ENCODE assay signal across 8 mouse cellular contexts in genomic region chr16:11202571-11203554, GRCm38 (mm10). TPM values are rescaled to one million over a fixed set of nuclear protein-coding genes. Genes with fewer than 3 reads are reported as not detected.
DNase-seq lines count a peak whose midpoint lies in the region; ATAC-seq lines count a peak whose summit lies in the region.

Rsl1d1 (minus strand) TSS chr16:11203331.

- peaks cover 27% of the 10 kb centered on the region for H3K4me1 ChIP-seq in heart, embryonic 13.5 days
- H3K4me1 ChIP-seq in liver, embryonic 12.5 days, result peaks cover 42% of the 10 kb centered on the region
- H3K4me1 ChIP-seq in stomach, embryonic 15.5 days, result peaks cover 16% of the 10 kb centered on the region

- H3K4me2 ChIP-seq in heart, embryonic 13.5 days, result peak within 1 kb of the TSS; percentile 94
- peak within 1 kb of the TSS; percentile 91 for H3K4me2 ChIP-seq in liver, embryonic 12.5 days
- H3K4me2 ChIP-seq in stomach, embryonic 15.5 days, result peak within 1 kb of the TSS; percentile 92

- peak within 1 kb of the TSS; percentile 83 for H3K27ac ChIP-seq in heart, embryonic 13.5 days (replicated peaks)
- H3K27ac ChIP-seq in liver, embryonic 12.5 days, result peak within 1 kb of the TSS; percentile 85
- peak within 1 kb of the TSS; percentile 84 for H3K27ac ChIP-seq in stomach, embryonic 15.5 days

- no peaks in the 10 kb centered on the region for H3K27me3 ChIP-seq in heart, embryonic 13.5 days (replicated peaks)
- no peaks in the 10 kb centered on the region for H3K27me3 ChIP-seq in liver, embryonic 12.5 days (replicated peaks)
- no peaks in the 10 kb centered on the region for H3K27me3 ChIP-seq in stomach, embryonic 15.5 days (replicated peaks)

- DNase-seq in CD4-positive helper T cell, adult 2 months (ENCODE audit: low read depth, low spot score), result peak; percentile 97
- DNase-seq in brain, embryonic 18.5 days (ENCODE audit: low read depth, low spot score), result peak; percentile 87
- peak; percentile 95 for DNase-seq in kidney, postnatal 10 days
- DNase-seq in natural killer cell, adult 2 months (ENCODE audit: low spot score in 2 of 2), result peak; percentile 92 to 93

- H3K36me3 ChIP-seq in heart, embryonic 13.5 days, result peaks cover 60% of the 10 kb centered on the region
- H3K36me3 ChIP-seq in liver, embryonic 12.5 days, result peaks cover 62% of the 10 kb centered on the region
- peaks cover 21% of the 10 kb centered on the region for H3K36me3 ChIP-seq in stomach, embryonic 15.5 days

- peak within 1 kb of the TSS; percentile 79 for H3K4me3 ChIP-seq in heart, embryonic 13.5 days
- H3K4me3 ChIP-seq in liver, embryonic 12.5 days, result peak within 1 kb of the TSS; percentile 77
- H3K4me3 ChIP-seq in stomach, embryonic 15.5 days (replicated peaks), result peak within 1 kb of the TSS; percentile 89

- ATAC-seq in erythroid progenitor cell, adult 5-6 weeks (replicated peaks; ENCODE audit: low FRiP score, poor library complexity, severe bottlenecking), result peak; percentile 97
- ATAC-seq in heart, embryonic 13.5 days (ENCODE audit: extremely low read depth, insufficient number of reproducible peaks, low FRiP score, low TSS enrichment), result peak; percentile 93
- ATAC-seq in liver, embryonic 12.5 days, result peak; percentile 96
- ATAC-seq in stomach, embryonic 15.5 days (ENCODE audit: insufficient read depth, low FRiP score, low read depth), result peak; percentile 99

- peak within 1 kb of the TSS; percentile 92 for H3K9ac ChIP-seq in heart, embryonic 13.5 days
- peak within 1 kb of the TSS; percentile 84 for H3K9ac ChIP-seq in liver, embryonic 12.5 days
- H3K9ac ChIP-seq in stomach, embryonic 15.5 days, result peak within 1 kb of the TSS; percentile 86

- H3K9me3 ChIP-seq in heart, embryonic 13.5 days, result no peaks in the 10 kb centered on the region
- no peaks in the 10 kb centered on the region for H3K9me3 ChIP-seq in liver, embryonic 12.5 days (replicated peaks)
- no peaks in the 10 kb centered on the region for H3K9me3 ChIP-seq in stomach, embryonic 15.5 days

- WGBS in heart, embryonic 13.5 days, result under 1% methylated on average over 68 of the region's 68 CpGs
- under 1% methylated on average over 68 of the region's 68 CpGs for WGBS in liver, embryonic 12.5 days (ENCODE audit: insufficient replicate concordance)
- under 1% methylated on average over 68 of the region's 68 CpGs for WGBS in stomach, embryonic 15.5 days

RNA-seq across cellular contexts. Expression of gene Rsl1d1, which starts in this region (rescaled TPM):
- total RNA-seq in erythroid progenitor cell, adult 5-6 weeks (2015; ENCODE audit: low replicate concordance), result 33.5 and 68.3 TPM in 2 replicates
- total RNA-seq in erythroid progenitor cell, adult 5-6 weeks (2017; ENCODE audit: low replicate concordance), result 29.4 and 40.6 TPM in 2 replicates
- polyA plus RNA-seq in heart, embryonic 13.5 days (2015; fragmentation: Nextera tagmentation; extraction: Ambion mirVana), result 121 and 127 TPM in 2 replicates
- polyA plus RNA-seq in liver, embryonic 12.5 days (2016; fragmentation: Nextera tagmentation; extraction: Ambion mirVana), result 207 TPM in 2 replicates
- polyA plus RNA-seq in stomach, embryonic 15.5 days (2015; fragmentation: Nextera tagmentation; extraction: Ambion mirVana), result 166 and 173 TPM in 2 replicates

Comparison
In these comparisons a context has a peak if more than half of its experiments do, and no peak if none do; other contexts are left out.
1. Peak in every context shown above with its lines: DNase-seq, ATAC-seq, H3K4me3 ChIP-seq and H3K27ac ChIP-seq.